Mouse (Mus musculus) liver, embryonic 15.5 days (tissue): ENCODE results near the gene 3110009E18Rik. TPM values are rescaled to one million over a fixed set of nuclear protein-coding genes. Genes with fewer than 3 reads are reported as not detected.
"Not testable (repeated sequence)": the region's sequence is repeated elsewhere in the genome, so short reads cannot be mapped to it uniquely, and the experiment has no call there.

Experiments used
- ATAC-seq: fragments of 200-750 bp; cut with Nextera tagmentation; 2 replicates; pipeline ENCODE4 v1.8.0; 2017; ENCODE audit warnings: moderate number of reproducible peaks, mild to moderate bottlenecking, moderate library complexity; ENCODE audit not compliant: insufficient read depth
- H3K27ac ChIP-seq: fragments of 300-500 bp; sonication (generic); replicated peaks from 2 replicates; pipeline ENCODE4 v1.5.1; 2015; ENCODE audit warnings: mild to moderate bottlenecking, inconsistent platforms
- H3K27me3 ChIP-seq: fragments of 300-500 bp; sonication (generic); 2 replicates; pipeline ENCODE4 v1.6.1; 2015; ENCODE audit warnings: mild to moderate bottlenecking, inconsistent platforms
- H3K36me3 ChIP-seq: fragments of 300-500 bp; sonication (generic); replicated peaks from 2 replicates; pipeline ENCODE4 v1.6.1; 2015; ENCODE audit warnings: moderate library complexity, mild to moderate bottlenecking, inconsistent platforms
- H3K4me1 ChIP-seq: fragments of 300-500 bp; sonication (generic); replicated peaks from 2 replicates; pipeline ENCODE4 v1.6.1; 2015; ENCODE audit warnings: inconsistent platforms
- H3K4me2 ChIP-seq: fragments of 300-500 bp; sonication (generic); 2 replicates; pipeline ENCODE4 v1.6.1; 2015; ENCODE audit warnings: moderate library complexity, mild to moderate bottlenecking, inconsistent platforms
- H3K4me3 ChIP-seq: fragments of 300-500 bp; sonication (generic); replicated peaks from 2 replicates; pipeline ENCODE4 v1.5.1; 2015; ENCODE audit warnings: mild to moderate bottlenecking, inconsistent platforms
- H3K9ac ChIP-seq: fragments of 300-500 bp; sonication (generic); 2 replicates; pipeline ENCODE4 v1.6.1; 2015; ENCODE audit warnings: moderate library complexity, mild to moderate bottlenecking, inconsistent platforms
- H3K9me3 ChIP-seq: fragments of 300-500 bp; sonication (generic); replicated peaks from 2 replicates; pipeline ENCODE4 v1.6.1; 2016; ENCODE audit warnings: inconsistent platforms
- WGBS: fragments of 180-500 bp; shearing (Covaris S2); methylation state at CpG from one replicate; pipeline ENCODE4 v1.1.7; 2015; ENCODE audit warnings: mixed read lengths; ENCODE audit not compliant: insufficient replicate concordance; 5-methylcytosine and 5-hydroxymethylcytosine counted together
- polyA plus RNA-seq: library from polyadenylated mRNA; unstranded; fragments of >200 nt; fragmentation: Nextera tagmentation; extraction: Ambion mirVana; gene quantifications from 2 replicates; pipeline ENCODE4 v1.2.1, GENCODE M21; 2015

Gene 3110009E18Rik
- polyA plus RNA-seq, 1 experiment from 2014 or later: 5.8 TPM

GRCm38 (mm10) chr1:120083921-120084517 is 37.0 kb upstream of the 3110009E18Rik start:
- WGBS: 50% methylated on average over 5 of the region's 5 CpGs
- ATAC-seq: no peak; the same call in 1 of the 2 replicates
- no peak overlapping the region for H3K4me2 ChIP-seq
- H3K36me3 ChIP-seq: no peaks in the 10 kb centered on the region
- H3K4me3 ChIP-seq: no peak overlapping the region
- H3K27ac ChIP-seq: 0 out of 2 replicates have a peak overlapping the region, but pooled peaks have one; percentile 6
- no peak overlapping the region for H3K9ac ChIP-seq
- H3K27me3 ChIP-seq: no peaks in the 10 kb centered on the region
- H3K4me1 ChIP-seq: peaks cover 14% of the 10 kb centered on the region
- no peaks in the 10 kb centered on the region for H3K9me3 ChIP-seq

- no peak overlapping the region for H3K9ac ChIP-seq
- H3K36me3 ChIP-seq: no peaks in the 10 kb centered on the region
- H3K27me3 ChIP-seq: no peaks in the 10 kb centered on the region
- H3K27ac ChIP-seq: no peak overlapping the region
- no peak for ATAC-seq
- no peak overlapping the region for H3K4me3 ChIP-seq
- H3K9me3 ChIP-seq: no peaks in the 10 kb centered on the region
- H3K4me2 ChIP-seq: no peak overlapping the region
- WGBS: 48% methylated on average over 3 of the region's 3 CpGs
- H3K4me1 ChIP-seq: peaks cover 14% of the 10 kb centered on the region
Measured at GRCm38 (mm10) chr1:120085696-120086095, 35.3 kb upstream of the 3110009E18Rik start.

- H3K36me3 ChIP-seq: no peaks in the 10 kb centered on the region
- no peaks in the 10 kb centered on the region for H3K27me3 ChIP-seq
- no peak overlapping the region for H3K27ac ChIP-seq
- no peak for ATAC-seq
- H3K4me1 ChIP-seq: peaks cover 14% of the 10 kb centered on the region
- H3K4me3 ChIP-seq: no peak overlapping the region
- 61% methylated on average over 13 of the region's 13 CpGs for WGBS
- no peaks in the 10 kb centered on the region for H3K9me3 ChIP-seq
- no peak overlapping the region for H3K9ac ChIP-seq
- H3K4me2 ChIP-seq: no peak overlapping the region
Measured at GRCm38 (mm10) chr1:120086644-120087043, 34.3 kb upstream of the 3110009E18Rik start.

- no peak for ATAC-seq
- no peak overlapping the region for H3K4me2 ChIP-seq
- 26% methylated on average over 5 of the region's 5 CpGs for WGBS
- no peak overlapping the region for H3K27ac ChIP-seq
- no peaks in the 10 kb centered on the region for H3K4me1 ChIP-seq
- no peaks in the 10 kb centered on the region for H3K9me3 ChIP-seq
- H3K4me3 ChIP-seq: no peak overlapping the region
- no peak overlapping the region for H3K9ac ChIP-seq
- H3K36me3 ChIP-seq: no peaks in the 10 kb centered on the region
- no peaks in the 10 kb centered on the region for H3K27me3 ChIP-seq
Measured at GRCm38 (mm10) chr1:120089180-120089579, 31.8 kb upstream of the 3110009E18Rik start.

- no peaks in the 10 kb centered on the region for H3K9me3 ChIP-seq
- no peak overlapping the region for H3K9ac ChIP-seq
- no peak for ATAC-seq
- no peak overlapping the region for H3K4me2 ChIP-seq
- H3K27ac ChIP-seq: no peak overlapping the region
- no peaks in the 10 kb centered on the region for H3K27me3 ChIP-seq
- H3K36me3 ChIP-seq: no peaks in the 10 kb centered on the region
- no peak overlapping the region for H3K4me3 ChIP-seq
- H3K4me1 ChIP-seq: 0 out of 2 replicates have a peak, but pooled peaks cover 2% of the 10 kb centered on the region
- WGBS: 71% methylated on average over 8 of the region's 8 CpGs
Measured at GRCm38 (mm10) chr1:120090880-120091570, 30.0 kb upstream of the 3110009E18Rik start.

GRCm38 (mm10) chr1:120093482-120094134 is 27.4 kb upstream of the 3110009E18Rik start:
- H3K36me3 ChIP-seq, H3K27ac ChIP-seq, ATAC-seq, H3K4me1 ChIP-seq, H3K4me3 ChIP-seq, H3K9me3 ChIP-seq, H3K27me3 ChIP-seq, H3K4me2 ChIP-seq, H3K9ac ChIP-seq: not testable (repeated sequence)
- WGBS: 44% methylated on average over 11 of the region's 14 CpGs

- Histone ChIP-seq H3K27me3 (no peaks in the 10 kb centered on the region), H3K9me3 (no peaks in the 10 kb centered on the region), H3K4me3 (no peak overlapping the region), H3K9ac (no peak overlapping the region), H3K4me2 (no peak overlapping the region), H3K36me3 (no peaks in the 10 kb centered on the region), H3K4me1 (0 out of 2 replicates have a peak, but pooled peaks cover 9% of the 10 kb centered on the region), H3K27ac (no peak overlapping the region)
- WGBS: 21% methylated on average over 3 of the region's 3 CpGs
- no peak for ATAC-seq
Measured at GRCm38 (mm10) chr1:120094920-120095319, 26.1 kb upstream of the 3110009E18Rik start.

- no peaks in the 10 kb centered on the region for H3K36me3 ChIP-seq
- H3K4me2 ChIP-seq: no peak overlapping the region
- WGBS: 9% methylated on average over 7 of the region's 7 CpGs
- no peaks in the 10 kb centered on the region for H3K27me3 ChIP-seq
- H3K4me1 ChIP-seq: 0 out of 2 replicates have a peak, but pooled peaks cover 9% of the 10 kb centered on the region
- no peaks in the 10 kb centered on the region for H3K9me3 ChIP-seq
- H3K4me3 ChIP-seq: no peak overlapping the region
- no peak for ATAC-seq
- H3K27ac ChIP-seq: no peak overlapping the region
- H3K9ac ChIP-seq: no peak overlapping the region
Measured at GRCm38 (mm10) chr1:120098327-120098726, 22.7 kb upstream of the 3110009E18Rik start.

- no peak overlapping the region for H3K9ac ChIP-seq
- peak; percentile 41; the same call in 1 of the 2 replicates for ATAC-seq
Measured at GRCm38 (mm10) chr1:120099483-120099882, 21.5 kb upstream of the 3110009E18Rik start.

GRCm38 (mm10) chr1:120100456-120101226 is 20.3 kb upstream of the 3110009E18Rik start:
- WGBS: 59% methylated on average over 8 of the region's 8 CpGs
- no peak for ATAC-seq

More at GRCm38 (mm10) chr1:120099483-120099882, 21.5 kb upstream of the 3110009E18Rik start:
- 0 out of 2 replicates have a peak, but pooled peaks cover 9% of the 10 kb centered on the region for H3K4me1 ChIP-seq
- H3K36me3 ChIP-seq: no peaks in the 10 kb centered on the region
- H3K27me3 ChIP-seq: no peaks in the 10 kb centered on the region
- H3K4me2 ChIP-seq: no peak overlapping the region
- WGBS: 33% methylated on average over 6 of the region's 6 CpGs
- no peak overlapping the region for H3K27ac ChIP-seq
- H3K9me3 ChIP-seq: no peaks in the 10 kb centered on the region
- no peak overlapping the region for H3K4me3 ChIP-seq

More at GRCm38 (mm10) chr1:120100456-120101226, 20.3 kb upstream of the 3110009E18Rik start:
- Histone ChIP-seq H3K9ac (no peak overlapping the region), H3K27me3 (no peaks in the 10 kb centered on the region), H3K9me3 (no peaks in the 10 kb centered on the region), H3K36me3 (no peaks in the 10 kb centered on the region), H3K27ac (peak overlapping the region; percentile 29; the same call in 1 of the 2 replicates), H3K4me1 (0 out of 2 replicates have a peak, but pooled peaks cover 6% of the 10 kb centered on the region), H3K4me2 (no peak overlapping the region), H3K4me3 (no peak overlapping the region)
